Mouse (Mus musculus) heart, embryonic 13.5 days (tissue): ENCODE measurements around the gene Isg20. TPM values are rescaled to one million over a fixed set of nuclear protein-coding genes. Genes with fewer than 3 reads are reported as not detected.

Experiments used
- ATAC-seq: fragments of 200-750 bp; cut with Nextera tagmentation; 2 replicates; pipeline ENCODE4 v1.8.0; 2017; ENCODE audit warnings: moderate TSS enrichment; ENCODE audit not compliant: insufficient number of reproducible peaks, low FRiP score, low TSS enrichment; ENCODE audit errors: extremely low read depth
- H3K27ac ChIP-seq: fragments of 300-500 bp; sonication (generic); replicated peaks from 2 replicates; pipeline ENCODE4 v1.5.1; 2015; ENCODE audit warnings: moderate library complexity, mild to moderate bottlenecking, inconsistent platforms
- H3K27me3 ChIP-seq: fragments of 300-500 bp; sonication (generic); replicated peaks from 2 replicates; pipeline ENCODE4 v1.6.1; 2015; ENCODE audit warnings: mild to moderate bottlenecking, inconsistent platforms
- H3K36me3 ChIP-seq: fragments of 300-500 bp; sonication (generic); 2 replicates; pipeline ENCODE4 v1.6.1; 2015; ENCODE audit warnings: mild to moderate bottlenecking, inconsistent platforms
- H3K4me1 ChIP-seq: fragments of 300-500 bp; sonication (generic); 2 replicates; pipeline ENCODE4 v1.6.1; 2015; ENCODE audit warnings: inconsistent platforms
- H3K4me2 ChIP-seq: fragments of 300-500 bp; sonication (generic); 2 replicates; pipeline ENCODE4 v1.6.1; 2015; ENCODE audit warnings: inconsistent platforms, mild to moderate bottlenecking, moderate library complexity
- H3K4me3 ChIP-seq: fragments of 300-500 bp; sonication (generic); 2 replicates; pipeline ENCODE4 v1.5.1; 2015; ENCODE audit warnings: moderate library complexity, mild to moderate bottlenecking, inconsistent platforms
- H3K9ac ChIP-seq: fragments of 300-500 bp; sonication (generic); 2 replicates; pipeline ENCODE4 v1.6.1; 2015; ENCODE audit warnings: inconsistent platforms, mild to moderate bottlenecking, moderate library complexity
- H3K9me3 ChIP-seq: fragments of 300-500 bp; sonication (generic); 2 replicates; pipeline ENCODE4 v1.6.1; 2016; ENCODE audit warnings: inconsistent platforms
- WGBS: fragments of 180-500 bp; shearing (Covaris S2); methylation state at CpG from one replicate; pipeline ENCODE4 v1.1.7; 2015; ENCODE audit warnings: mixed read lengths; 5-methylcytosine and 5-hydroxymethylcytosine counted together
- polyA plus RNA-seq: library from polyadenylated mRNA; unstranded; fragments of >200 nt; fragmentation: Nextera tagmentation; extraction: Ambion mirVana; gene quantifications from 2 replicates; pipeline ENCODE4 v1.2.1, GENCODE M21; 2015

The Isg20 gene
- polyA plus RNA-seq, 1 experiment from 2014 or later, result 0.91 TPM

GRCm38 (mm10) chr7:78909026-78909425, 4.2 kb upstream of the Isg20 start:
- Histone ChIP-seq H3K27ac (no peak overlapping the region), H3K9ac (no peak overlapping the region), H3K4me2 (no peak overlapping the region), H3K4me1 (peaks cover 17% of the 10 kb centered on the region), H3K36me3 (peaks cover 52% of the 10 kb centered on the region), H3K4me3 (no peak overlapping the region), H3K9me3 (no peaks in the 10 kb centered on the region), H3K27me3 (no peaks in the 10 kb centered on the region)
- 82% methylated on average over 6 of the region's 6 CpGs for WGBS
- ATAC-seq, result no peak

- no peak overlapping the region for H3K9ac ChIP-seq
- H3K4me1 ChIP-seq, result peaks cover 21% of the 10 kb centered on the region
- no peaks in the 10 kb centered on the region for H3K9me3 ChIP-seq
- no peak overlapping the region for H3K27ac ChIP-seq
- H3K36me3 ChIP-seq, result peaks cover 37% of the 10 kb centered on the region
- no peak overlapping the region for H3K4me2 ChIP-seq
- no peak overlapping the region for H3K4me3 ChIP-seq
- H3K27me3 ChIP-seq, result no peaks in the 10 kb centered on the region; the same call in 1 of the 2 replicates
- WGBS, result 46% methylated on average over 6 of the region's 6 CpGs
- no peak for ATAC-seq
Measured at GRCm38 (mm10) chr7:78910336-78911098, 2.7 kb upstream of the Isg20 start.

GRCm38 (mm10) chr7:78911209-78911608, 2.0 kb upstream of the Isg20 start:
- Histone ChIP-seq H3K27me3 (no peaks in the 10 kb centered on the region; the same call in 1 of the 2 replicates), H3K4me1 (peaks cover 21% of the 10 kb centered on the region), H3K27ac (no peak overlapping the region), H3K4me2 (no peak overlapping the region), H3K9ac (no peak overlapping the region), H3K9me3 (no peaks in the 10 kb centered on the region), H3K4me3 (no peak overlapping the region), H3K36me3 (peaks cover 30% of the 10 kb centered on the region)
- ATAC-seq, result no peak
- 82% methylated on average over 4 of the region's 4 CpGs for WGBS

DNA sequence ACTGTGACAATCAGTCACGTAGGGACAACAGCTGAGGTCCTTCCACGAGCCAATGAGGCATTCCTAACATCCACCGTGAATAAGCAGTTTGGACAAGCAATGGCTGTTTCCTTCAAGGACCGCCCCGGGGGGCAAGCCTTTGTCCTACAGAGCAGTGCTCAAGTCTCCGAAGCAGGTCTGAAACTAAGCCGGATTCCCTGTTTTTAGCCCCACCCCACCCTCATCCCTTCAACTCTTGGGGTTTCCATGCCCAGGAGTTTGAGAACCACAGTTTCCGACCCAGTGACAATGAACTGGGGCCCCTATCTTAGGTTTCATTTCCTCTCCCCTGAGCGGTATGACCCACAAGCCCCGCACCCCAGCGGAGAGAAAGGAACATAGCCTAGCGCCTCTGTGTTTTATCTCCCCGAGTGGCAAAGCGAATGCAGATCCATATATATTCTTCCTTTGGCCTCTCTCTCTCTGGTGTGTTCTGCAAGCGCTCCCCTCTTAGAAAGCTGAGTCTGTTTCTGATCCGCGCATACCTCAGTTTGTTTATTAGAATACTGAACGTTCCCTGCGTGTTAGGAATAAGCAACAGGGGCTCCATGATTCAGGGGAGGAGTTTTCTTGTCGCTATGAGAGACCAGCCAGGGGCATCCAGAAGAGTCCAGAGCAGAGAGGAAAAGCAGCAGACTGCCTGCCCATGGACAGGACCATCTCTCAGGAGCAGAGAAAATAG, 811 bp upstream of the Isg20 start:
- 14% methylated on average over 20 of the region's 20 CpGs for WGBS
- no peak for ATAC-seq

DNA sequence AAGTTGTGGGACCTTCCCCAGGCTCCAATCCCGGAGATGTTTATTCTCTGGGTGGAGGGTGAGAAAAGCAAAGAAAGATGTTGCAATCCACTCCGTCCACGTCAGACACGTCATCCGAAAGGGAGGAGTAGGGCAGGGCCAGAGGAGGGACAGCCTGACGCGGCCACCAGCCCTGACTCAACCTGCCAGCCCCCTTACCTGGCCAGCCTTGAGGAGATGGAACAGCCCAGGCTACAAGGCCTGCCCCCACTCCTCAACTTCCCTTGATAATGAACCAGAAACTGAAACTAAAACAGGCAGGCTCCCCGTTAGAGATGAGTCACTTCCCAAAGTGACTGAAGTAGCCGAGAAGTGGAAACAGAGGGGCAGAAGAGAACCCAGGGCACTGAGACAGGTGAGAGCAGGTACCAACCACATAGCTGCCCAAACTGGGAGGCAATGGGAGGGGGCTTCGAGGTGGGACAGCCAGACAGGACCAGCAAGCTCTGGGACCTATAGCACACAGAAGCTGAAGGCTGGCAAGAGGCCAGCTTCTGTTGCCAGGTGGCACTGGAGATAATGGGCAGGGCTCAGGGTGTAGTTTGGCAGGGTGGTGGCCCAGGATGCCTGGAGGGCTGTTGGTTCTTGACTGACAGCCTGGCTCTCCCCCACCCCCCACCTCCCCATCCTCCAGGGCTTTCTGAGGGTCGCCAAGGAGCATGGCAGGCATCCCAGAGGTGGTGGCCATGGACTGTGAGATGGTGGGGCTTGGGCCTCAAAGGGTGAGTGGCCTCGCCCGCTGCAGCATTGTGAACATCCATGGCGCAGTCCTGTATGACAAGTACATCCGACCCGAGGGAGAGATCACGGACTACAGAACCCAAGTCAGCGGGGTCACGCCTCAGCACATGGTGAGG, 673 bp downstream of the Isg20 start:
- ATAC-seq, result no peak
- H3K27ac ChIP-seq, result no peak overlapping the region

More for the DNA sequence above, 811 bp upstream of the Isg20 start:
- Histone ChIP-seq H3K4me2 (peak overlapping the region; percentile 70), H3K27me3 (no peaks in the 10 kb centered on the region; the same call in 1 of the 2 replicates), H3K9me3 (no peaks in the 10 kb centered on the region), H3K4me1 (peaks cover 21% of the 10 kb centered on the region), H3K27ac (no peak overlapping the region), H3K4me3 (peak overlapping the region; percentile 38), H3K36me3 (peaks cover 19% of the 10 kb centered on the region), H3K9ac (peak overlapping the region; percentile 73)

DNA sequence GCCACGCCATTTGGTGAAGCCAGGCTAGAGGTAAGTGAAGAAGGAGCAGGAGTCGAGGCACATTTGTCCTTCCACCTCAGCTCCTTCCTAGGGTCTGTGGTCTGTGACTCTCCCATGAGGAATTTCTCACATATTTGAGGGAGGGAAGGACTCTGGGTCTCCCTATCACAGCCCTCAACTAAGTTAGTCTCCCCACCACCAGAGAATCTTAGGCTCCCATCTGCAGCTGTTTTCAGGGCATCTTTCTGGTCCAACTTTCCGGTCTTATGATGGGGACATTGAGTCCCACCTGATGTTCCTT, 1.3 kb downstream of the Isg20 start:
- H3K27me3 ChIP-seq, result peaks cover 4% of the 10 kb centered on the region; the same call in 1 of the 2 replicates
- peaks cover 6% of the 10 kb centered on the region for H3K36me3 ChIP-seq
- ATAC-seq, result no peak
- no peaks in the 10 kb centered on the region for H3K9me3 ChIP-seq
- peaks cover 23% of the 10 kb centered on the region for H3K4me1 ChIP-seq
- H3K9ac ChIP-seq, result no peak overlapping the region
- H3K27ac ChIP-seq, result no peak overlapping the region
- WGBS, result 66% methylated on average over 3 of the region's 3 CpGs
- no peak overlapping the region for H3K4me2 ChIP-seq
- H3K4me3 ChIP-seq, result no peak overlapping the region

More for the DNA sequence above, 673 bp downstream of the Isg20 start:
- Histone ChIP-seq H3K9ac (no peak overlapping the region), H3K27me3 (peaks cover under 1% of the 10 kb centered on the region; the same call in 1 of the 2 replicates), H3K4me1 (peaks cover 23% of the 10 kb centered on the region), H3K9me3 (no peaks in the 10 kb centered on the region), H3K4me2 (peak overlapping the region; percentile 47), H3K36me3 (peaks cover 12% of the 10 kb centered on the region), H3K4me3 (peak overlapping the region; percentile 24)
- 70% methylated on average over 19 of the region's 19 CpGs for WGBS

DNA sequence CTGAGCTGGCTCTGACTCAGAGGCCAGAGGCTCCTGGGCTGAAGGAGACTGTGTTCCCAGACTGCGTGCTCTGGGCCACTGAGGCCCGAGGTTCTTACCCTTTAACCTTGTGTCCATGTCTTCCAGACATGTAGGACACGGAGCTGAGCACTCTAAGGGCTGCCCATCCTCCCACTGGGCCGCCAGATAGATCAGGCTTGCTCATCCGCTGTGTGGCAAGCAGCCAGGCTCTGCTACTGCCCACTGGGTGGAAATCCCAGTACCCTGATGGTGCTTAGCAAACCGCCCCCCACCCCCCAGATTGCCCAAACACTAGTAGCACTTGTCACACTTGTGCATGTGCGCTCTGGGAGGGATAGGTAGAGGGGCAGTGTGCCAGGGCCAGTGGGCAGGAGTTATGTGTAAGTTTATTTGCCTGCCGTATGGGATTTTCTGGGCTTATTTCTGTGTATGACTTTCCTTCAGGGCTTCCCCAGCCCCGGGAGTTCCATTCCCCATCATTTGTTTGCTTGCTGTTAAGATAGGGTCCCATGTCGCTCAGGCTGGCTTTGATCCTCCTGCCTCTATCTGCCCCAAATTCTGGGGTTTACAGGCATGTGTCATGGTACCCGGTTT, 1.8 kb downstream of the Isg20 start:
- peaks cover 7% of the 10 kb centered on the region; the same call in 1 of the 2 replicates for H3K27me3 ChIP-seq
- no peak overlapping the region for H3K9ac ChIP-seq
- peaks cover 23% of the 10 kb centered on the region for H3K4me1 ChIP-seq
- H3K4me3 ChIP-seq, result no peak overlapping the region
- no peak for ATAC-seq
- 78% methylated on average over 11 of the region's 11 CpGs for WGBS
- H3K36me3 ChIP-seq, result 0 out of 2 replicates have a peak, but pooled peaks cover under 1% of the 10 kb centered on the region
- H3K9me3 ChIP-seq, result no peaks in the 10 kb centered on the region
- no peak overlapping the region for H3K27ac ChIP-seq
- H3K4me2 ChIP-seq, result no peak overlapping the region

GRCm38 (mm10) chr7:78918686-78919085, 5.5 kb downstream of the Isg20 start:
- H3K36me3 ChIP-seq, result no peaks in the 10 kb centered on the region
- H3K27ac ChIP-seq, result no peak overlapping the region
- H3K27me3 ChIP-seq, result peaks cover 26% of the 10 kb centered on the region
- 34% methylated on average over 4 of the region's 4 CpGs for WGBS
- H3K9ac ChIP-seq, result no peak overlapping the region
- H3K4me2 ChIP-seq, result no peak overlapping the region
- H3K9me3 ChIP-seq, result no peaks in the 10 kb centered on the region
- H3K4me1 ChIP-seq, result peaks cover 10% of the 10 kb centered on the region
- ATAC-seq, result no peak
- no peak overlapping the region for H3K4me3 ChIP-seq

DNA sequence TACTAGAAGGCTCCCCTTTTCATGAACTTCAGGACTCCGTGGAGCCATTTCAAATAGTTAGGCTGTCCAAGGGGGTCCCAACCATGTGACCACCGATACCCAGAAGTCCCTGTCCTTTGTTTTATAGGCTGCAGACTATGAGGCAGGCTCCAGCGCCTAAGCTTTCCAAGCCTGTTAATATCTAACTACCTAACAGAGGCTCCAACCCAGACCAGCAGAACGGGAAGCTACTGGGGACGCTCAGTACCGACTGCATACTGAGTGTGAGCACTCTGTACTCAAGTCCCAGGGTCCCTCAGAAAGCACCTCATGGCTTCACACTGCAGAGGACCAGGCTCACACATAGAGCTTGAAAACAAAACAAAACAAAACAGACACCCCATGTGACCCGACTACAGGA, 9.3 kb downstream of the Isg20 start:
- Histone ChIP-seq H3K4me1 (0 out of 2 replicates have a peak, but pooled peaks cover 2% of the 10 kb centered on the region), H3K36me3 (no peaks in the 10 kb centered on the region), H3K9me3 (no peaks in the 10 kb centered on the region), H3K9ac (no peak overlapping the region), H3K27ac (no peak overlapping the region), H3K4me2 (no peak overlapping the region), H3K27me3 (peaks cover 47% of the 10 kb centered on the region), H3K4me3 (no peak overlapping the region)
- no peak for ATAC-seq
- 69% methylated on average over 7 of the region's 7 CpGs for WGBS

DNA sequence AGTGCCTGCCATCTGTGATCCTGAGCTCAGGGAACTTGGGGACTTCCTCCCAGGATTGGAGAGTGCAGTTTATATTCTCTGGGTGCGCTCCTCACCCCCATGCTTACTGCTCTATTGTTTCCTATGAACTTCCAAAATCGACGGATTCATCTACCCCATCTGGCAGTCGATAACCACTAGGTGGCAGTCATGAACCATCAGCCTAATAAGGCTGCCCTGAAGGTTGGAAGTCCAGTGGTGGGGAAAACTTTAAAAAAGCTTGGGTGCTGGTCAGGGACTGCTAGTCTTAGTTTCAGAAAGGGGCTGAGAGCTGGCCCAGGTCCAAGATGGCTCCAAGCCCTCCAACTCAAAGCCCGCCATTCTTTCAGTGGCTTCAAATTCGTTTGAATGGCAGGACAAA, 11.1 kb downstream of the Isg20 start:
- no peak for ATAC-seq
- 7% methylated on average over 6 of the region's 6 CpGs for WGBS
- peaks cover 44% of the 10 kb centered on the region for H3K27me3 ChIP-seq

More for the DNA sequence above, 11.1 kb downstream of the Isg20 start:
- no peaks in the 10 kb centered on the region for H3K36me3 ChIP-seq
- no peak overlapping the region for H3K27ac ChIP-seq
- H3K4me1 ChIP-seq, result no peaks in the 10 kb centered on the region
- no peak overlapping the region for H3K4me2 ChIP-seq
- H3K9me3 ChIP-seq, result no peaks in the 10 kb centered on the region
- H3K9ac ChIP-seq, result no peak overlapping the region
- H3K4me3 ChIP-seq, result no peak overlapping the region
